Mouse (Mus musculus): ENCODE results near the gene Prickle1. TPM values are rescaled to one million over a fixed set of nuclear protein-coding genes. Genes with fewer than 3 reads are reported as not detected.

Gene Prickle1
- polyA plus RNA-seq, 1 experiment from 2014 or later, result 21.7 TPM

DNA sequence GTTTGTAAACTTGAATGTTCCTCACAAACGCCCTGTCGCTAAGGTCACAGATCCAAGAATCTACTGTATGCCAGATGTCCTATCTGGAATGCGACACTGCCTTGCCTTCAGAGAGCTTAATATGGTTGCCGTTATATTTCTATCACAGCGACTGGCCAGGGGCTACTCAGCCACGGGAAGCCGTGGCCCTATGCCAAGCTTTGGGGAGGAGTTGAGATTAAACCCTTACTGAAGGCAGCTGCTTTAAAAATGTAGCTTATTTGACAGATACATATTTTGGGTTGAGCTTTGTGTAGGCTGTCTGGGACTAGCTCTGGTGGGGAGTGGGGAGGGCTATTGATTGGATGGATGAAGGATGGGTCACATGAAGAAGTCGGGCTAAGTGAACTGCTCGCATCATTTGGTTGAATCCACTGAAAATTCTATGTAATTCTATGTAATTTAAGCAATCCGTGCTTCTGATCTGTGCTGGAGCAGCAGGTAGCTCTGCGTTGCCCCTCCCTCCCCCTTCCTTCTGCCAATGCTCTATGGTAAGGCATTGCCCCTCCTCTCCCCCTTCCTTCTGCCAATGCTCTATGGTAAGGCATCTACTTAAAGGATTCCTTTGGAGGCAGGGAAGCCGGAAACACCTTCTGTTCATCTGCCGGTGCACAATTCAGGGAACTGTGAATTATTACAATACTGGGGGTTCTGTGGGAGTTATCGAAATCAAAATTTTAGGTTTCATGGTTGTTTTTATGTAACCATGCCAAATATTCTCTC lies 28.0 kb downstream of the Prickle1 start:
- Histone ChIP-seq H3K36me3 (ENCODE audit: control insufficient read depth, insufficient read depth, low read length) (no peaks in the 10 kb centered on the region), H3K4me3 (replicated peaks; ENCODE audit: low read length) (no peak overlapping the region), H3K9me3 (replicated peaks; ENCODE audit: control insufficient read depth, low read length) (no peaks in the 10 kb centered on the region), H3K27ac (ENCODE audit: low read length) (no peak overlapping the region), H3K4me1 (ENCODE audit: control insufficient read depth, insufficient read depth, low read length) (peaks cover 13% of the 10 kb centered on the region), H3K9ac (ENCODE audit: low read length) (no peak overlapping the region), H3K27me3 (ENCODE audit: control insufficient read depth, insufficient read depth, low read length) (no peaks in the 10 kb centered on the region), H3K4me2 (ENCODE audit: low read depth, low read length) (no peak overlapping the region)
- 52% methylated on average over 14 of the region's 14 CpGs for WGBS
- ATAC-seq (ENCODE audit: insufficient read depth, low FRiP score), result peak; percentile 60

DNA sequence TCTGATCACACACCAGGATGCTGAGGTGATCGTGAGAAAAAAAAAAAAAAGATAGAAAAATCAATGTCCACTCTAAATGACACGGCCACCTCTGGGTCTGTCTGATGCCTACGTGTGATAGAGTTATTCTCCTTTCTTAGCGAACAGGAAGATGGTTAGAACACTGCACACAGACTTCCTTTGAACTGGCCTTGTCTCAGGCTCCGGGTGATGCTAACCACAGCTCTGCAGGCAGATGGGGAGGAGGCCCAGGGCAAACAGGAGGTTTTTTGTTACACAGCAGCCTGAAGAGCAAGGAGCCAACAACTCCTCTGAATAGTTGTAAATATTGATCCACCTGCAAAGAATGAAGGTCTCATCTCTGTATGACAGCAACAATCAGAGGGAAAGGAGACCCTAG lies 32.2 kb downstream of the Prickle1 start:
- Histone ChIP-seq H3K27ac (ENCODE audit: low read length) (peak overlapping the region; percentile 22; the same call in 1 of the 2 replicates), H3K9me3 (replicated peaks; ENCODE audit: control insufficient read depth, low read length) (no peaks in the 10 kb centered on the region), H3K4me1 (ENCODE audit: control insufficient read depth, insufficient read depth, low read length) (peaks cover 14% of the 10 kb centered on the region), H3K4me2 (ENCODE audit: low read depth, low read length) (no peak overlapping the region), H3K9ac (ENCODE audit: low read length) (no peak overlapping the region), H3K36me3 (ENCODE audit: control insufficient read depth, insufficient read depth, low read length) (no peaks in the 10 kb centered on the region), H3K4me3 (replicated peaks; ENCODE audit: low read length) (no peak overlapping the region), H3K27me3 (ENCODE audit: control insufficient read depth, insufficient read depth, low read length) (no peaks in the 10 kb centered on the region)
- WGBS, result 47% methylated on average over 5 of the region's 5 CpGs
- ATAC-seq (ENCODE audit: insufficient read depth, low FRiP score), result no peak

DNA sequence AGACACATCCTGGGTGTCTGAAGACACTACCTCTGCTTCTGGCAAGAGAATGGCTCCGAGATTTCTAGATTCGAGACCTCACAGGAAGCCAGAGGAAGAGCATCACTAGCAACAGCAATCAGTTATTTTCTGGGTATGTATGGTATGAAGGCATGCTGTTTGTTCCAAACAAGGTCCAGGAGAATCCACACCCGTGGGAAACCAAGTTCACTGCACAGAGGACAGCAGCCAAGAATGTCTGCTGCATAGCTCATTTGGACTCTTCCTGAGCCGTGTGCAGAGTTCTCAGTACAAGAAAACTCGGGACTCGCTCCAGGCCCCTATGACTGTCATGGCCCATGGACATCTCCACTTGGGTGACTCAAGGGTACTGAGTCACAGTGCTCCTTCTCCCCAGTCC lies 34.2 kb downstream of the Prickle1 start:
- Histone ChIP-seq H3K27ac (ENCODE audit: low read length) (no peak overlapping the region), H3K9ac (ENCODE audit: low read length) (no peak overlapping the region), H3K4me3 (replicated peaks; ENCODE audit: low read length) (no peak overlapping the region), H3K36me3 (ENCODE audit: control insufficient read depth, insufficient read depth, low read length) (no peaks in the 10 kb centered on the region), H3K4me1 (ENCODE audit: control insufficient read depth, insufficient read depth, low read length) (peaks cover 5% of the 10 kb centered on the region; the same call in 1 of the 2 replicates), H3K27me3 (ENCODE audit: control insufficient read depth, insufficient read depth, low read length) (no peaks in the 10 kb centered on the region), H3K9me3 (replicated peaks; ENCODE audit: control insufficient read depth, low read length) (no peaks in the 10 kb centered on the region), H3K4me2 (ENCODE audit: low read depth, low read length) (no peak overlapping the region)
- no peak for ATAC-seq (ENCODE audit: insufficient read depth, low FRiP score)
- 58% methylated on average over 6 of the region's 6 CpGs for WGBS

DNA sequence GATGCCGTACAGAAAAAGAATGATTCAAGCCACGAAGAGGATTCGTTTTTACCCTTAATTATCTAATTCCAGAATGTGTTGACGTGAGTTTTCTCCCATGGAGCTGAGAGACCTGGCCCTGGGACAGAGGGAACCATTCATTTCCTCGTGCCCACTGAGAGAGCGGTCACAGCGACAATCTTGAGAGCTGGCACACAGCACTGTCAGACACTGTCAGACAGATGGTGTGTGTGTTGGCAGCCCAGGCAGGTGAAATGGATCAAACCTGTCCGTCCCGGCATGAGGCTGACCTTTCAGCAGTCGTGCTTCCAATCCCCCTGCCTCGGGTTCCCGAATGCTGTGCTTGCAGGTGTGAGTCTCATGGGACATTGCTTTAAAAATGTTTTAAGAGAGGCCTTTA lies 37.3 kb downstream of the Prickle1 start:
- whole genome bisulfite sequencing, result 85% methylated on average over 12 of the region's 12 CpGs
- no peaks in the 10 kb centered on the region for H3K27me3 ChIP-seq (ENCODE audit: control insufficient read depth, insufficient read depth, low read length)

DNA sequence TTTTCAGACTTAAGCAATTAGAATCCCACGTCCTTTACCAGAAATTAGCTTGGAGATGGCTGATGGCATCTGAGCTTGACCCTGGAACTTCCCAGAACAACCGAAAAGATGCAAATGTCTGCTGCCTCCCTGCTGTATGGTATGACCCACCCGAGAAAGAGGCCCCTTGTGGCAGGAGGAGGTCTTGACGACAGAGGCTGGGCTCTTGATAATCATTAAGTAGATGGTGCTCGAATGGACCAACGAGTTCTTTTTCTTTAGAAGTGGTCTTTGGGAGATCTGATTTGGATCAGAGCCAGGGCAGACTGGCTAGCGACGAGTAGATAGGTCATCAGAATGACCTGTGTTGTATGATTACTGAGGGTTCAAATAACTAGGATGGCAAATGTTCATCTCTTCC lies 40.0 kb downstream of the Prickle1 start:
- Histone ChIP-seq H3K4me3 (replicated peaks; ENCODE audit: low read length) (no peak overlapping the region), H3K36me3 (ENCODE audit: control insufficient read depth, insufficient read depth, low read length) (no peaks in the 10 kb centered on the region), H3K27ac (ENCODE audit: low read length) (no peak overlapping the region), H3K9me3 (replicated peaks; ENCODE audit: control insufficient read depth, low read length) (no peaks in the 10 kb centered on the region), H3K9ac (ENCODE audit: low read length) (no peak overlapping the region), H3K27me3 (ENCODE audit: control insufficient read depth, insufficient read depth, low read length) (no peaks in the 10 kb centered on the region), H3K4me2 (ENCODE audit: low read depth, low read length) (no peak overlapping the region), H3K4me1 (ENCODE audit: control insufficient read depth, insufficient read depth, low read length) (peaks cover 10% of the 10 kb centered on the region; the same call in 1 of the 2 replicates)
- no peak for ATAC-seq (ENCODE audit: insufficient read depth, low FRiP score)
- WGBS, result 64% methylated on average over 8 of the region's 8 CpGs

More for the DNA sequence above, 37.3 kb downstream of the Prickle1 start:
- Histone ChIP-seq H3K4me1 (ENCODE audit: control insufficient read depth, insufficient read depth, low read length) (peaks cover 5% of the 10 kb centered on the region; the same call in 1 of the 2 replicates), H3K36me3 (ENCODE audit: control insufficient read depth, insufficient read depth, low read length) (no peaks in the 10 kb centered on the region), H3K4me2 (ENCODE audit: low read depth, low read length) (no peak overlapping the region), H3K27ac (ENCODE audit: low read length) (no peak overlapping the region), H3K9me3 (replicated peaks; ENCODE audit: control insufficient read depth, low read length) (no peaks in the 10 kb centered on the region), H3K4me3 (replicated peaks; ENCODE audit: low read length) (no peak overlapping the region), H3K9ac (ENCODE audit: low read length) (no peak overlapping the region)
- no peak for ATAC-seq (ENCODE audit: insufficient read depth, low FRiP score)

DNA sequence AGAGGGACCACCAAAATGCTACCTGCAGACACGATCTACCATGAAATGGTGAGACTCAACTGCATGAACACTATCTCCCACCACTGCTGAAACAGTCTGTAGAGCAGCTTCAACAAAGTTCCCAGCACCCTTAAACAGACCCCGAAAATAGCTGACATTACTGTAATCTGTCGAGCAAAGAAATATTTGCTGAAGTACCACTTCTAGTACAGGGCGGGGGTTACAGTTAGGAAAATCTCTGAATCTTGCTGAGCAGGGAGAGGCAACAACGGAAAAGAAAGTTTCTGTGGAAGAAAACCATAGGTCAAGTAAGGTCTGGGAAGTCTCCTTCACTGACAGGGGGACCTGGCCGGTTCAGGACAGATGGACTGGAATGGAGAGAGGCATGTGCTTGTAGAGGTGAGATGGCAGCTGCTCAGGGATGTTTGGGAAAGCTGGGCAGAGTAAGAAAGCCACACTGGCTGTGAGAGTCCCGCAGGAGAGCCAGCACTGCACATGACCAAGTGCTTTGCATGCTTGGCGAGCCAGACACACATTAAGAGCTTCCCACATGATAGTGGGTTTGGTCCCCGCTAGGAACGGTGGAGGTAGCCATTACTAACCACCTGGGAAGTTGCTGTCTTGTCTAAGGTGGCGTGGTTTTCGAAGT lies 41.4 kb downstream of the Prickle1 start:
- 71% methylated on average over 12 of the region's 12 CpGs for WGBS
- no peak overlapping the region for H3K4me3 ChIP-seq (replicated peaks; ENCODE audit: low read length)

DNA sequence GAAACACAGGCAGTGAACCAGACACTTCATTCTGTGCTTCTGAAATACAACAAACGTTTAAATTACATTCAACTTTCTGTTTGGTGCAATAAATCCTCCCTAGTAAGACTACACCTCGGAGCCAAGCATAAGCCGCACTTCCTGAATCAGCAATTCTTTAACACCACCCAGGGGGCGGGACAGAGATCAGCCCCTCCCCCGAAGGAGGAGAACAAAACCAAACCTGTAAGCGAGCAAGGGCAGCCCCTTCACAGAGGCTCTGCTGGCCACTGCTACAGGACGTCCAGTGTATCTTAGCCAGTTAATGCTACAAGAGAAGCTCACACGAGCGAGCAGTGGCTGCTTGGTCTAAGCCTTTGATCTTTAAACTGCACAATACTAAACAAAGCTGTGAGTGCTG lies 43.5 kb downstream of the Prickle1 start:
- peak overlapping the region; percentile 3; the same call in 1 of the 2 replicates for H3K27ac ChIP-seq (ENCODE audit: low read length)
- WGBS, result 3% methylated on average over 9 of the region's 9 CpGs
- H3K4me3 ChIP-seq (replicated peaks; ENCODE audit: low read length), result peak overlapping the region; percentile 8; the same call in 1 of the 2 replicates

More for the DNA sequence above, 41.4 kb downstream of the Prickle1 start:
- no peak overlapping the region for H3K4me2 ChIP-seq (ENCODE audit: low read depth, low read length)
- no peak overlapping the region for H3K27ac ChIP-seq (ENCODE audit: low read length)
- no peaks in the 10 kb centered on the region for H3K27me3 ChIP-seq (ENCODE audit: control insufficient read depth, insufficient read depth, low read length)
- no peaks in the 10 kb centered on the region for H3K9me3 ChIP-seq (replicated peaks; ENCODE audit: control insufficient read depth, low read length)
- H3K9ac ChIP-seq (ENCODE audit: low read length), result no peak overlapping the region
- H3K36me3 ChIP-seq (ENCODE audit: control insufficient read depth, insufficient read depth, low read length), result no peaks in the 10 kb centered on the region
- peaks cover 10% of the 10 kb centered on the region; the same call in 1 of the 2 replicates for H3K4me1 ChIP-seq (ENCODE audit: control insufficient read depth, insufficient read depth, low read length)
- ATAC-seq (ENCODE audit: insufficient read depth, low FRiP score), result no peak

DNA sequence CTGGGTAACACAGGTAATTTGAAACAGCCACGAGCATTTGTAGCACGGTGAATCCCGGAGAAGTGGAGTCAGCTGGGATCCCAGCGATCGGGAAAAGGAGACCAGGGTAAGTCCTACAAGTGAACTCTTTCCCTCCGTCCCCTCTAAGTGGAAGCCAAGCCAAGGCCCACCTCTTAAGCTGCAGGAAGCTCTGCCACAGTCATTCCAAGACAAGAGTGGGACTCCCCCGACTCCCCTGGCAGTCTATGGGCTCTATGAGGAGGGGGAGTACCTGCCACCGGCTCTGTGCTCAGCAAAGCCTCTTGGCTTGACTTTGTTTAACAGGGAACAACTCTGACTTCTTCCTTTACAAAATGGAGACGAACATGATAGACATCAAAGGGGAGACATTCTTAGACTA lies 47.4 kb downstream of the Prickle1 start:
- H3K4me2 ChIP-seq (ENCODE audit: low read depth, low read length), result no peak overlapping the region
- no peaks in the 10 kb centered on the region for H3K36me3 ChIP-seq (ENCODE audit: control insufficient read depth, insufficient read depth, low read length)
- H3K27ac ChIP-seq (ENCODE audit: low read length), result no peak overlapping the region
- H3K27me3 ChIP-seq (ENCODE audit: control insufficient read depth, insufficient read depth, low read length), result no peaks in the 10 kb centered on the region
- H3K9me3 ChIP-seq (replicated peaks; ENCODE audit: control insufficient read depth, low read length), result no peaks in the 10 kb centered on the region
- 64% methylated on average over 9 of the region's 9 CpGs for WGBS
- H3K9ac ChIP-seq (ENCODE audit: low read length), result no peak overlapping the region
- no peak for ATAC-seq (ENCODE audit: insufficient read depth, low FRiP score)
- 0 out of 2 replicates have a peak, but pooled peaks cover 10% of the 10 kb centered on the region for H3K4me1 ChIP-seq (ENCODE audit: control insufficient read depth, insufficient read depth, low read length)
- H3K4me3 ChIP-seq (replicated peaks; ENCODE audit: low read length), result no peak overlapping the region

More for the DNA sequence above, 43.5 kb downstream of the Prickle1 start:
- Histone ChIP-seq H3K9me3 (replicated peaks; ENCODE audit: control insufficient read depth, low read length) (no peaks in the 10 kb centered on the region), H3K36me3 (ENCODE audit: control insufficient read depth, insufficient read depth, low read length) (no peaks in the 10 kb centered on the region), H3K27me3 (ENCODE audit: control insufficient read depth, insufficient read depth, low read length) (no peaks in the 10 kb centered on the region), H3K4me1 (ENCODE audit: control insufficient read depth, insufficient read depth, low read length) (peaks cover 10% of the 10 kb centered on the region; the same call in 1 of the 2 replicates), H3K9ac (ENCODE audit: low read length) (peak overlapping the region; percentile 20; the same call in 1 of the 2 replicates), H3K4me2 (ENCODE audit: low read depth, low read length) (peak overlapping the region; percentile 35)
- peak; percentile 89 for ATAC-seq (ENCODE audit: insufficient read depth, low FRiP score)

DNA sequence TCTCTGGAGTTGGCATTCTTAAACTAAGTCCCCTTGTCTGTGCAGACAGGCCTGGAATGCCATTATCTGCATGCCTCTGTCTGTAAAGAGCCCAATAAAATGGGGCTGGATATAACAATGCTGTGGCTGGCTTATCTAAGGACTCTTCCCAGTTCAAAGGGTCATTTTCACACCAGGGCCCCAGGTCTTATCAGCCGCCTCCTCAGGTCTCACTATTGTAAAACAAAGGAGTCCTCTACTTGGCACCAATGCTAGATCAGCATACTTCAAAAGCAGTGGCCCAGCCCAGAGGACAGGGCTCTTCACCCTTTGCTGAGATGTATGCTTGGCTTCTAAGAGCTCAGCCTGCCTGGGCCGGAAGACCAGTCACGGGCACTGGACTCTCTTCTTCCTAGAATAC lies 56.3 kb downstream of the Prickle1 start:
- H3K9ac ChIP-seq (ENCODE audit: low read length), result no peak overlapping the region
- no peak overlapping the region for H3K27ac ChIP-seq (ENCODE audit: low read length)
- H3K27me3 ChIP-seq (ENCODE audit: control insufficient read depth, insufficient read depth, low read length), result no peaks in the 10 kb centered on the region
- 69% methylated on average over 3 of the region's 3 CpGs for WGBS
- H3K4me1 ChIP-seq (ENCODE audit: control insufficient read depth, insufficient read depth, low read length), result no peaks in the 10 kb centered on the region
- no peak overlapping the region for H3K4me3 ChIP-seq (replicated peaks; ENCODE audit: low read length)
- no peaks in the 10 kb centered on the region for H3K9me3 ChIP-seq (replicated peaks; ENCODE audit: control insufficient read depth, low read length)
- no peak for ATAC-seq (ENCODE audit: insufficient read depth, low FRiP score)
- no peak overlapping the region for H3K4me2 ChIP-seq (ENCODE audit: low read depth, low read length)
- H3K36me3 ChIP-seq (ENCODE audit: control insufficient read depth, insufficient read depth, low read length), result no peaks in the 10 kb centered on the region

All from stomach, embryonic 16.5 days (tissue).